Mouse (Mus musculus) liver, postnatal 0 days (tissue): ENCODE results near the gene Tmem120b. TPM values are rescaled to one million over a fixed set of nuclear protein-coding genes. Genes with fewer than 3 reads are reported as not detected.

ENCODE experiments used
- ATAC-seq: fragments of 200-750 bp; cut with Nextera tagmentation; 2 replicates; pipeline ENCODE4 v1.8.0; 2017; ENCODE audit warnings: mild to moderate bottlenecking, moderate library complexity
- DNase-seq: peaks from one replicate; pipeline ENCODE4 v3.0.0-alpha.2; 2016
- H3K27ac ChIP-seq: fragments of 300-500 bp; sonication (generic); 2 replicates; pipeline ENCODE4 v1.5.1; 2014; ENCODE audit warnings: antibody characterized with exemption, moderate library complexity, mild to moderate bottlenecking, low read depth
- H3K27me3 ChIP-seq: fragments of 300-500 bp; sonication (generic); 2 replicates; pipeline ENCODE4 v1.6.1; 2014; ENCODE audit warnings: low read length, control low read depth, mixed read lengths; ENCODE audit not compliant: insufficient read depth
- H3K36me3 ChIP-seq: fragments of 300-500 bp; sonication (generic); replicated peaks from 2 replicates; pipeline ENCODE4 v1.6.1; 2014; ENCODE audit warnings: mild to moderate bottlenecking, control low read depth, low read length, moderate library complexity, mixed read lengths; ENCODE audit not compliant: insufficient read depth
- H3K4me1 ChIP-seq: fragments of 300-500 bp; sonication (generic); 2 replicates; pipeline ENCODE4 v1.6.1; 2014; ENCODE audit warnings: antibody characterized with exemption, mild to moderate bottlenecking, control low read depth; ENCODE audit not compliant: insufficient read depth
- H3K4me2 ChIP-seq: fragments of 300-500 bp; sonication (generic); 2 replicates; pipeline ENCODE4 v1.6.1; 2014; ENCODE audit warnings: low read depth, mild to moderate bottlenecking, low read length, moderate library complexity, mixed read lengths
- H3K4me3 ChIP-seq: fragments of 300-500 bp; sonication (generic); 2 replicates; pipeline ENCODE4 v1.5.1; 2014; ENCODE audit warnings: low read depth, low read length
- H3K9ac ChIP-seq: fragments of 300-500 bp; sonication (generic); replicated peaks from 2 replicates; pipeline ENCODE4 v1.6.1; 2014; ENCODE audit warnings: mild to moderate bottlenecking, moderate library complexity
- H3K9me3 ChIP-seq: fragments of 300-500 bp; sonication (generic); 2 replicates; pipeline ENCODE4 v1.6.1; 2016; ENCODE audit warnings: mild to moderate bottlenecking, control low read depth, low read length, mixed read lengths
- CTCF ChIP-seq: sonication (generic); IDR thresholded peaks from 2 replicates; pipeline ENCODE4 v1.5.1; 2016; ENCODE audit warnings: antibody characterized with exemption, low read depth
- EP300 ChIP-seq: IDR thresholded peaks from 2 replicates; pipeline ENCODE4 v1.6.1; 2016; ENCODE audit warnings: antibody characterized with exemption, low read depth, mild to moderate bottlenecking
- WGBS: fragments of 180-500 bp; shearing (Covaris S2); extraction: QIAGEN DNeasy Blood & Tissue Kit; methylation state at CpG from one replicate; pipeline ENCODE4 v1.1.7; 2014; ENCODE audit not compliant: insufficient replicate concordance; 5-methylcytosine and 5-hydroxymethylcytosine counted together
- polyA plus RNA-seq: library from polyadenylated mRNA; unstranded; fragments of >200 nt; fragmentation: Nextera tagmentation; extraction: Ambion mirVana; gene quantifications from 2 replicates; pipeline ENCODE4 v1.2.1, GENCODE M21; 2015

Gene Tmem120b
- polyA plus RNA-seq, 1 experiment from 2014 or later: 12.8 TPM

DNA sequence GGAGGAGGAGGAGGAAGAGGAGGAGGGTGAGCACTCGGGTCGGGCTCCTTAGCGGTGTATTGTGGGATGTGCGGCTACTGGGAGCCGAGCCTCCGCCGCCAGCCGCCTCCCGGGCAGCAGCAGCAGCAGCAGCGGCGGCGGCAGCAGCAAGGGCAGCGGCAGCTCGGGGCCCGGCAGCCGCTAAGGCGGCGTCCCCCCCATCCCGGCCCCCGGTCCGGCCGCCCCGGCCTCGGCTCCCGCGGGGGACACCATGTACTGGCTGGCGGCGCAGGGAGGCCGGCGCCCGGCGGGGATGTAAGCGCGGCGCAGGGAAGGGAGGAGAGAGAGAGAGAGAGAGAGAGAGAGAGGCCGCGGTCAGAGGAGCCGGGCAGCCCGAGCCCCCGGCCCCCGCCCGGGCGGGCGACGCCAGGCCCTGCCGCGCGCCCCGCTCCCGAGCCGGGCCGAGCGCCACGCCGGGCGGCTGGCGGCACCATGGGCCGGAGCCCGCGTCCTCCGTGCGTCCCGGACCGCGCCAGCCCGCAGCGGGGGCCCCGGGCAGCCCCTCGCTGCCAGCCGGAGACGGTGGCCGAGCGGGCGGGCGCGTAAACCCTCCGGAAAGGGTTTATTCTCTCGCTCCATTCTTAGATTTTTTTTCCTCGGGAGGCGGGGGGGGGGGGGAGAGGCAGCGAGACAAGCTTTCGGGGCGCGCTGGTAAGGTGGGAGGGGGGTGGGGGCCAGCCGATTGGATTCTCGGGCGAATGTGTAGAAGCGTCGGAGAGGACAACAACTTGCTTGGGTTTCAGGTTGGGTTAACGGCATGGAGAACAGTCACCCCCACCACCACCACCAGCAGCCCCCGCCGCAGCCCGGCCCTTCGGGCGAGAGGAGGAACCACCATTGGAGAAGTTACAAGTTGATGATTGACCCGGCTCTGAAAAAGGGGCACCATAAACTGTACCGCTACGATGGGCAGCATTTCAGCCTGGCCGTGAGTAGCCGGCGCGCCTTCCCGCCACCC is 74.2 kb downstream of the Tmem120b start, which contains the start of gene Setd1b:
TSS of gene Setd1b (plus strand) at position 33 of the 997 bp plus-strand sequence.
- no peaks in the 10 kb centered on the region for H3K9me3 ChIP-seq
- H3K36me3 ChIP-seq: peaks cover 30% of the 10 kb centered on the region
- H3K4me3 ChIP-seq: peak within 1 kb of the TSS; percentile 94
- TF ChIP-seq EP300: no peak
- no peak for TF ChIP-seq CTCF
- H3K27ac ChIP-seq: peak within 1 kb of the TSS; percentile 100
- H3K27me3 ChIP-seq: no peaks in the 10 kb centered on the region
- H3K9ac ChIP-seq: peak within 1 kb of the TSS; percentile 99
- 1% methylated on average over 49 of the region's 103 CpGs for WGBS
- DNase-seq: peak; percentile 74
- ATAC-seq: peak; percentile 22; the same call in 1 of the 2 replicates
- H3K4me1 ChIP-seq: peaks cover 43% of the 10 kb centered on the region
- H3K4me2 ChIP-seq: peak within 1 kb of the TSS; percentile 88

DNA sequence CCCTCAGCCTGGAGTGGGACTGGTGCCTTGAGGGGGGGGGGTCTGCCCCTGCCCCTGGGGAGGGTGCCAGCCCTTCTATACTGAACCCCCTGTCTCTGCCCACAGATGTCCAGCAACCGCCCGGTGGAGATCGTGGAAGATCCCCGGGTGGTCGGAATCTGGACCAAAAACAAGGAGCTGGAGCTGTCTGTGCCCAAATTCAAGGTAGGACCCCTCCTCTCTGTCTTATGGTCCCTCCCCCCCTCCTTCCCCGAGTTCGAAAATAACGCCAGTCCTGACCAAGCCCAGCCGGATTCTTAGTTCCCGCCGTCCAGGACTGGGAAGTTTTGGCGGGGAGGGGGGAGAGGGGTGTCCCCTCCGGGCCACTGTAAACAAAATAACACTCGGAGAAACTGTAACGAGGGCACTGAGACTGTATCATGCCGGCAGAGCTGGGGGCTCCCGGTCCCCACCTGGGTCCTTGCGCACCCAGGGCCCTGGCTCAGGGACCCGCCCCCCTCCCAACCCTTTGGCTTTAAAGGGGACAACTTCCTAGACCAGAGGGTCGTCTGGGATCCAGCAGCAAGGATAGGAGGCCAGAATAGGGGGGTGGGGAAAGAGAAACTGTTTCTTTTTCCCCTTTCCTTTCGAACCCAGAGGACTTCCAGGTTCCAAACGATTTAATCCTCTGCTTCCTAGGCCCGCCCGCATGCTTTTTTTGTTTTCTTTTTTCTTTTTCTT is 75.2 kb downstream of the Tmem120b start:
- WGBS: under 1% methylated on average over 24 of the region's 24 CpGs

DNA sequence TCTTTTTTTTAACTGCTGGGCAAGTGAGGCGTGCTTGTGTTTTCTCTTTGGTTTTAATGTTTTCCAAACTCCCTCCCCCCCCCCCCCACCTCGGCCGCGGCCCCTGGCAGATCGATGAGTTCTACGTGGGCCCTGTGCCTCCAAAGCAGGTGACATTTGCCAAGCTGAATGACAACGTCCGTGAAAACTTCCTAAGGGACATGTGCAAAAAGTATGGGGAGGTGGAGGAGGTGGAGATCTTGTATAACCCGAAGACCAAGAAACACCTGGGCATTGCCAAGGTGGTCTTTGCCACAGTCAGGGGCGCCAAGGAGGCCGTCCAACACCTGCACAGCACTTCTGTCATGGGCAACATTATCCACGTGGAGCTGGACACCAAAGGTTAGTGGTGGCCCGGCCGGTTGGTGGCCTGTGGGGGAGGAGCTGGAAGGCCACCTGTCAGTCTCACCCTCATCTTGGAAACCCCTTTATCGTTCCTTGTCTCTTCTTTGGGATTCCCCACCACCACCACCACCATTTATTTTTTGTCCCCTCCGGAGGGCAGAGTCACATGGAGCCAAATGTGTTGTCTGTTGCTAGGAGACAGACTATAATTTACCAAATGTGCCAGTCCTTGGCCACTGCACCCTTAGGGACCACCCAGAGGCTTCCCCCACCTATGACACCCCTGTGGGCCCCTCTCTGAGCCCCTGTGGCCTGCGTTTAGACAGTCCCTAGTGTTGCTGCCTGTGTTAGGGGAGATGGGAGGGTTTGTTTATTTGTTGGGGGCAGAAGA is 75.9 kb downstream of the Tmem120b start:
- H3K27ac ChIP-seq: peak overlapping the region; percentile 100
- peak overlapping the region; percentile 94 for H3K4me3 ChIP-seq
- no peak for TF ChIP-seq CTCF
- no peak for TF ChIP-seq EP300
- ATAC-seq (no peak), DNase-seq (peak; percentile 53)
- H3K9me3 ChIP-seq: no peaks in the 10 kb centered on the region
- peaks cover 47% of the 10 kb centered on the region for H3K36me3 ChIP-seq
- WGBS: 10% methylated on average over 17 of the region's 17 CpGs
- peaks cover 39% of the 10 kb centered on the region for H3K4me1 ChIP-seq
- H3K9ac ChIP-seq: peak overlapping the region; percentile 99
- H3K27me3 ChIP-seq: no peaks in the 10 kb centered on the region
- H3K4me2 ChIP-seq: peak overlapping the region; percentile 88

More for the DNA sequence above, 75.2 kb downstream of the Tmem120b start:
- ATAC-seq: no peak
- Histone ChIP-seq H3K4me2 (peak overlapping the region; percentile 88), H3K4me1 (peaks cover 36% of the 10 kb centered on the region), H3K9ac (peak overlapping the region; percentile 99), H3K27ac (peak overlapping the region; percentile 100), H3K9me3 (no peaks in the 10 kb centered on the region), H3K27me3 (no peaks in the 10 kb centered on the region), H3K4me3 (peak overlapping the region; percentile 94), H3K36me3 (peaks cover 40% of the 10 kb centered on the region)
- peak; percentile 34 for DNase-seq
- TF ChIP-seq EP300 (no peak), CTCF (no peak)

DNA sequence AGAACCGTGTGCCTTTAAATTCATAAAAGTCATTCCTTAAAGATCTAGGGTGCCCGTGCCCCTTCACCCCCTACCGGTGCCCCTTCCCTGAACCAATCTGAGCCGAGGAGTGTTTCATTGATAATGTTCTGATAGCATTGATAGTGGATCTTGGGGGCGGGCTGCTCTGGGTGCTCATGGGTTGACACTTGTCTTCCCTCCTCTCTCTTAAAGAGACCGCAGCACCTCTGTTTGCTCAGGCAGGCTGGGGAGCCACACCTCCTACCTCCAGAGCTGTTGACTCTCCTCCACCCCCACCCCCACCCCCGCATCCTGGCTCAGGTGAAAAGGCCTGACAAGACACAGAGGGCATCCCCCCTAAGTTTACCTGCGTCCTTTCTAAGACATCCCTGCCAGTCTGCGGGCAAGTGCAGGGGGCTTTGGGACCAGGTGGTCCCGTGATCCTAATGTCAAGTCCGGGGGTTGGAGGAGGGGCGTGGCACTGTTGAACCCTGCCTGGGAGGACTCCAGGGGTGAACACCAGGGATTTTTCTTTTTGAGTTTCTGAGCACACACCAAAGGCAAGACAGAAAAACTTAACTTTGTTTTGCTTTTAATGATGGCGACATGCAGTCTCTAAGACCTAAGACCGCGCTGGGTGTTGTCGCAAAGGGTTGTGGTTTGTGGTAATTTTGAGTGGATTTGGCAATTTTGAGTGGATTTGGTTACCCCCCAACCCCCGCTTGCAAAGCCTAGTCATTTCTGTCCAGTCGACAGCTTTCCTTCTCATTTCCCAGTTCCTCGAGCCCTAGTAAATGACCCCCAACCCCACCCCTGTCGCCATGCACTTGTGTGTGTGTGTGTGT is 76.8 kb downstream of the Tmem120b start:
- ATAC-seq (no peak), DNase-seq (peak; percentile 46)
- Histone ChIP-seq H3K9me3 (no peaks in the 10 kb centered on the region), H3K4me2 (peak overlapping the region; percentile 88), H3K36me3 (peaks cover 50% of the 10 kb centered on the region), H3K27ac (peak overlapping the region; percentile 100), H3K9ac (peak overlapping the region; percentile 99), H3K27me3 (no peaks in the 10 kb centered on the region), H3K4me1 (peaks cover 44% of the 10 kb centered on the region), H3K4me3 (peak overlapping the region; percentile 94)
- WGBS: 40% methylated on average over 20 of the region's 20 CpGs
- TF ChIP-seq CTCF (no peak), EP300 (0 out of 2 replicates have a peak, but pooled peaks have one; percentile 9)

DNA sequence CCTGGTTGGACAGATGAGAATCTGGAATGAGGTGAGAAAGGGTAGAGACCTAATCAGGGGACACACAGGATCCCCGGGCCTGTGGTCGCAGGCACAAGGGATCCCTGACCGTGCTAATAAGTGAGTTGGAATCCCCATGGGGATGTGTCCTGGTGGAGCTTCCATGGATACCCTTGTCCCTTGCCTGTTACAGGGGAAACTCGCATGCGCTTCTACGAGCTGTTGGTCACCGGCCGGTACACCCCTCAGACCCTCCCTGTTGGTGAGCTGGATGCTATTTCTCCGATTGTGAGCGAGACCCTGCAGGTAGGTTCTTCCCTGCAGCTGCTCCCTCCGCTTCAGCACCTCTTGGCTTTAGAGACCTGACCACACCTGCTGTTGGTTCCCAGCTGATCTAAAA is 78.1 kb downstream of the Tmem120b start:
- peaks cover 56% of the 10 kb centered on the region for H3K4me1 ChIP-seq
- no peak for DNase-seq
- H3K9ac ChIP-seq: no peak overlapping the region
- H3K27ac ChIP-seq: 0 out of 2 replicates have a peak overlapping the region, but pooled peaks have one; percentile 69
- TF ChIP-seq CTCF (no peak), EP300 (no peak)
- ATAC-seq: no peak
- peak overlapping the region; percentile 88 for H3K4me2 ChIP-seq
- no peaks in the 10 kb centered on the region for H3K27me3 ChIP-seq
- WGBS: 93% methylated on average over 11 of the region's 11 CpGs
- H3K36me3 ChIP-seq: peaks cover 51% of the 10 kb centered on the region
- no peaks in the 10 kb centered on the region for H3K9me3 ChIP-seq
- H3K4me3 ChIP-seq: no peak overlapping the region
